Comparison of ENCODE assay signal across 10 mouse cellular contexts in the genomic region with DNA sequence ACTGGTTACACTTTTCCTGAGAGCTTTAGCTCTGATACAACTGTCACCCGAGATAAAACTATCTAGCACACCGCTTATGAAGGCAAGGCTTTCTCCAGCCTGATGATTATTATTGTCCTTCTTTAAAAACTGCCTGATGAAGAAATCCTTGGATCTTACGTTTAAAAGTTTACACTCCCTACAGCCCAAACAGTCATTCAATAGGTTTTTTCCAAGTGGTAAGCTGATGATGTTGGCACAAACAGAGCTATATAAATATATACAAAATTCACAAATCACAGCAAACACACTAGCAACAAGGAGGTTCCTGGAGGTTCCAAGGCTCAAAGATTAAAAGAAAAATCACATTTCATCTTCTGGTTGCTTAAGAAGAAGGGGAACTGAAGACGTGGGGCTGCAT. TPM values are rescaled to one million over a fixed set of nuclear protein-coding genes. Genes with fewer than 3 reads are reported as not detected.
DNase-seq lines count a peak whose midpoint lies in the region; ATAC-seq and TF ChIP-seq lines count a peak whose summit lies in the region.
"Had no signal": no experiment of that assay in that cellular context is flagged by ENCODE, and none has a peak within 500 bp of the region (broad histone marks: within the 10 kb centered on the region; RNA-seq: fewer than 3 reads in every experiment).

No protein-coding gene starts in this region.

- H3K27ac ChIP-seq in heart, embryonic 14.5 days (replicated peaks in 1 of 2; ENCODE audit: control insufficient read depth in 1 of 2, insufficient read depth in 1 of 2, low read depth in 2 of 2, low read length in 2 of 2), result no peak overlapping the region
- no peak overlapping the region for H3K27ac ChIP-seq in CH12.LX (ENCODE audit: insufficient read depth, low read depth)
- H3K27ac ChIP-seq in forebrain, postnatal 0 days (ENCODE audit: low read depth, low read length), result peak overlapping the region; percentile 98
- peak overlapping the region; percentile 44 for H3K27ac ChIP-seq in midbrain, embryonic 11.5 days (ENCODE audit: low read depth, low read length)

- TF ChIP-seq POLR2A in CH12.LX (IDR thresholded peaks at IDR 0.05; ENCODE audit: low read depth, low read length), result no peak

- dilution Hi-C loops in CH12.LX (cut with MboI; ENCODE audit: extremely low pct_ligation_motif_present, extremely low pct_unique_long_range_greater_than_20kb, low sequenced_read_pairs), result no loop called here

- H3K9ac ChIP-seq in heart, embryonic 14.5 days (ENCODE audit: low read length), result no peak overlapping the region
- H3K9ac ChIP-seq in CH12.LX (ENCODE audit: insufficient read depth, low read depth), result peak overlapping the region; percentile 66
- peak overlapping the region; percentile 95 for H3K9ac ChIP-seq in forebrain, postnatal 0 days
- H3K9ac ChIP-seq in midbrain, embryonic 11.5 days (ENCODE audit: low read length), result peak overlapping the region; percentile 48

- peak overlapping the region; percentile 48; the same call in 1 of the 2 replicates for H3K4me2 ChIP-seq in heart, embryonic 14.5 days (ENCODE audit: low read length)
- peak overlapping the region; percentile 87 for H3K4me2 ChIP-seq in CH12.LX (ENCODE audit: insufficient read depth, low read depth, poor library complexity, severe bottlenecking)
- peak overlapping the region; percentile 69 for H3K4me2 ChIP-seq in forebrain, postnatal 0 days (ENCODE audit: low read depth)
- H3K4me2 ChIP-seq in midbrain, embryonic 11.5 days, result peak overlapping the region; percentile 76; the same call in 1 of the 2 replicates

- ATAC-seq in heart, embryonic 14.5 days (ENCODE audit: insufficient number of reproducible peaks, insufficient read depth, low FRiP score, low read depth), result no peak
- ATAC-seq in forebrain, postnatal 0 days, result no peak
- ATAC-seq in midbrain, embryonic 11.5 days (ENCODE audit: low FRiP score), result no peak

- TF ChIP-seq RAD21 in CH12.LX (IDR thresholded peaks at IDR 0.05; ENCODE audit: low read depth, low read length), result no peak

- peaks cover 94% of the 10 kb centered on the region for H3K79me2 ChIP-seq in CH12.LX (replicated peaks; ENCODE audit: control insufficient read depth, extremely low read depth, insufficient read depth, poor library complexity, severe bottlenecking)

- no peaks in the 10 kb centered on the region for H3K9me3 ChIP-seq in heart, embryonic 14.5 days (ENCODE audit: control insufficient read depth, low read length)
- no peaks in the 10 kb centered on the region for H3K9me3 ChIP-seq in CH12.LX (replicated peaks; ENCODE audit: low read length)
- no peaks in the 10 kb centered on the region for H3K9me3 ChIP-seq in forebrain, postnatal 0 days (ENCODE audit: low read length)
- H3K9me3 ChIP-seq in midbrain, embryonic 11.5 days (ENCODE audit: control insufficient read depth, low read length), result no peaks in the 10 kb centered on the region
- H3K9me3 ChIP-seq: heart, embryonic 12.5 days had no signal

- peaks cover 7% of the 10 kb centered on the region; the same call in 1 of the 2 replicates for H3K36me3 ChIP-seq in heart, embryonic 14.5 days (ENCODE audit: control insufficient read depth, insufficient read depth, low read length)
- peaks cover 7 to 12% of the 10 kb centered on the region in 2 experiments for H3K36me3 ChIP-seq in CH12.LX (replicated peaks in 1 of 2; ENCODE audit: control insufficient read depth in 1 of 2, insufficient read depth in 1 of 2, low read length in 1 of 2)
- no peaks in the 10 kb centered on the region for H3K36me3 ChIP-seq in forebrain, postnatal 0 days (ENCODE audit: insufficient read depth)
- no peaks in the 10 kb centered on the region for H3K36me3 ChIP-seq in midbrain, embryonic 11.5 days (ENCODE audit: control insufficient read depth, insufficient read depth, low read length)
- H3K36me3 ChIP-seq: heart, embryonic 12.5 days had no signal

- TF ChIP-seq CTCF in CH12.LX (conservative IDR thresholded peaks at IDR 0.05 in 1 of 2, IDR thresholded peaks at IDR 0.05 in 1 of 2; ENCODE audit: low read depth in 2 of 2, low read length in 2 of 2), result no peak
- TF ChIP-seq CTCF in forebrain, postnatal 0 days (IDR thresholded peaks at IDR 0.05; ENCODE audit: low read depth), result no peak

- intact Hi-C loops in heart, postnatal 25 days (cut with DNase I), result no loop called here

- H3K4me1 ChIP-seq in heart, embryonic 14.5 days (ENCODE audit: control insufficient read depth in 2 of 2, insufficient read depth in 2 of 2, low read length in 2 of 2), result peaks cover 24 to 86% of the 10 kb centered on the region in 2 experiments
- peaks cover 2 to 43% of the 10 kb centered on the region in 2 experiments; a peak in 3 of 4 replicates for H3K4me1 ChIP-seq in CH12.LX (ENCODE audit: control insufficient read depth in 1 of 2, insufficient read depth in 2 of 2)
- H3K4me1 ChIP-seq in forebrain, postnatal 0 days (ENCODE audit: insufficient read depth), result peaks cover 29% of the 10 kb centered on the region
- H3K4me1 ChIP-seq in midbrain, embryonic 11.5 days (ENCODE audit: control insufficient read depth, insufficient read depth, low read length), result peaks cover 77% of the 10 kb centered on the region

- in situ Hi-C loops in CH12.LX (cut with MboI; ENCODE audit: low pct_ligation_motif_present, low pct_unique_long_range_greater_than_20kb, low sequenced_read_pairs), result loop anchor here (10.0 to 25.0 kb wide), 3 partner anchors 179 to 1333 kb away; a partner anchor contains a TSS

- peak; percentile 33; the same call in 1 of the 2 replicates for TF ChIP-seq EP300 in CH12.LX (IDR thresholded peaks at IDR 0.05; ENCODE audit: low read length)

- no peaks in the 10 kb centered on the region for H3K27me3 ChIP-seq in heart, embryonic 14.5 days (ENCODE audit: control insufficient read depth, insufficient read depth, low read length)
- no peaks in the 10 kb centered on the region for H3K27me3 ChIP-seq in CH12.LX (replicated peaks)
- no peaks in the 10 kb centered on the region for H3K27me3 ChIP-seq in forebrain, postnatal 0 days (ENCODE audit: insufficient read depth, low read length)
- H3K27me3 ChIP-seq in midbrain, embryonic 11.5 days (ENCODE audit: control insufficient read depth, insufficient read depth, low read length), result no peaks in the 10 kb centered on the region
- H3K27me3 ChIP-seq: heart, embryonic 12.5 days had no signal

- no peak for DNase-seq in heart, postnatal 25 days (ENCODE audit: low spot score)
- DNase-seq in CH12.LX (ENCODE audit: extremely low read depth) (no peak), MN1 (ENCODE audit: low spot score) (no peak)
- DNase-seq in forebrain, postnatal 0 days, result peak; percentile 56
- peak; percentile 85 for DNase-seq in midbrain, embryonic 11.5 days (ENCODE audit: low spot score, missing footprints)
- no peak for DNase-seq in right cerebral cortex, postnatal 10 days (ENCODE audit: low spot score in 2 of 2)
- no peak for DNase-seq in retina, postnatal 1 day
- DNase-seq: cerebellum, postnatal 36 days had no signal

- no peak overlapping the region for H3K4me3 ChIP-seq in heart, embryonic 14.5 days (ENCODE audit: control insufficient read depth in 1 of 2, insufficient read depth in 1 of 2, low read depth in 1 of 2, low read length in 2 of 2)
- H3K4me3 ChIP-seq in CH12.LX (replicated peaks in 1 of 3; ENCODE audit: low read depth in 2 of 3, low read length in 2 of 3, poor library complexity in 1 of 3), result peak overlapping the region in 1 of 3 experiments; percentile 3
- H3K4me3 ChIP-seq in forebrain, postnatal 0 days (ENCODE audit: low read depth, low read length), result peak overlapping the region; percentile 56
- no peak overlapping the region for H3K4me3 ChIP-seq in midbrain, embryonic 11.5 days (ENCODE audit: low read depth, low read length)
- H3K4me3 ChIP-seq: heart, embryonic 12.5 days had no signal

- 35% methylated on average over 4 of the region's 4 CpGs for WGBS in heart, embryonic 14.5 days
- 35% methylated on average over 4 of the region's 4 CpGs for WGBS in forebrain, postnatal 0 days
- WGBS in midbrain, embryonic 11.5 days, result 34% methylated on average over 4 of the region's 4 CpGs

TF ChIP-seq in CH12.LX, 34 proteins besides CTCF, POLR2A, EP300 and RAD21:
- TF ChIP-seq KAT2A (IDR thresholded peaks at IDR 0.05; ENCODE audit: insufficient replicate concordance, low read length) (no peak), NELFE (IDR thresholded peaks at IDR 0.05; ENCODE audit: low read depth, low read length) (no peak)

RNA-seq across cellular contexts. Expression of a gene that starts 13.1 kb away (rescaled TPM):
- 22.0 and 22.2 TPM in 2 replicates for polyA plus RNA-seq in heart, embryonic 14.5 days (2014; fragmentation: Nextera tagmentation; extraction: Ambion mirVana)
- total RNA-seq in heart, postnatal 25 days (2021), result 10 to 100 TPM; 57.4 to 60.3 TPM
- total RNA-seq in CH12.LX (2012; rRNA removed) (20.6 and 25.8 TPM in 2 replicates), CH12.LX (2014; rRNA removed) (12.9 and 13.2 TPM in 2 replicates)
- polyA plus RNA-seq in CH12.LX (2012; ENCODE audit: insufficient read length, low read depth), result 20.8 and 21.1 TPM in 2 replicates
- 150 and 186 TPM in 2 replicates for total RNA-seq in forebrain, postnatal 0 days (2014; rRNA removed)
- 47.7 and 50.6 TPM in 2 replicates for polyA plus RNA-seq in forebrain, postnatal 0 days (2015; fragmentation: Nextera tagmentation; extraction: Ambion mirVana)
- 61.2 and 69.9 TPM in 2 replicates for polyA plus RNA-seq in midbrain, embryonic 11.5 days (2014; fragmentation: Nextera tagmentation; extraction: Ambion mirVana)

Comparison
In these comparisons a context has a peak if more than half of its experiments do, and no peak if none do; other contexts are left out.
1. H3K27ac ChIP-seq: peak in forebrain, postnatal 0 days (single experiment) and midbrain, embryonic 11.5 days (single experiment); none in heart, embryonic 14.5 days (0 of 2) and CH12.LX (single experiment).
2. DNase-seq: peak in forebrain, postnatal 0 days (single experiment) and midbrain, embryonic 11.5 days (single experiment); none in heart, postnatal 25 days (single experiment), CH12.LX (single experiment), MN1 (single experiment), right cerebral cortex, postnatal 10 days (0 of 2) and retina, postnatal 1 day (single experiment).
3. Peak in every context shown above with its lines, with median percentiles within 50 percentile points of each other: H3K4me2 ChIP-seq.